In genomic region chrX:73895719-73896118, GRCm38 (mm10) we compare ENCODE assay signal across 10 mouse cellular contexts. TPM values are rescaled to one million over a fixed set of nuclear protein-coding genes. Genes with fewer than 3 reads are reported as not detected.
DNase-seq lines count a peak whose midpoint lies in the region; ATAC-seq and TF ChIP-seq lines count a peak whose summit lies in the region.
"Had no signal": no experiment of that assay in that cellular context is flagged by ENCODE, and none has a peak within 500 bp of the region (broad histone marks: within the 10 kb centered on the region; RNA-seq: fewer than 3 reads in every experiment).

Gene L1cam, minus strand, starts transcription at chrX:73896105.

- peak; percentile 36; the same call in 1 of the 2 replicates for TF ChIP-seq CTCF in bone marrow, adult 2 months (IDR thresholded peaks at IDR 0.05; ENCODE audit: control insufficient read depth, insufficient read depth, low read length)

- no peaks in the 10 kb centered on the region for H3K27me3 ChIP-seq in forebrain, embryonic 12.5 days
- H3K27me3 ChIP-seq in limb, embryonic 14.5 days (ENCODE audit: control insufficient read depth, insufficient read depth, low read length), result no peaks in the 10 kb centered on the region
- no peaks in the 10 kb centered on the region for H3K27me3 ChIP-seq in neural tube, embryonic 14.5 days (ENCODE audit: control insufficient read depth, insufficient read depth, low read length)
- H3K27me3 ChIP-seq: embryonic facial prominence, embryonic 15.5 days had no signal

- H3K4me3 ChIP-seq in bone marrow, adult 2 months (replicated peaks; ENCODE audit: control insufficient read depth, low read depth, low read length), result no peak within 1 kb of the TSS
- H3K4me3 ChIP-seq in forebrain, embryonic 12.5 days (replicated peaks), result no peak within 1 kb of the TSS
- no peak within 1 kb of the TSS for H3K4me3 ChIP-seq in limb, embryonic 14.5 days (replicated peaks; ENCODE audit: low read length)
- no peak within 1 kb of the TSS for H3K4me3 ChIP-seq in neural tube, embryonic 14.5 days (ENCODE audit: low read depth, low read length)
- H3K4me3 ChIP-seq: embryonic facial prominence, embryonic 15.5 days; megakaryocyte, embryonic 14.5 days had no signal

- no peaks in the 10 kb centered on the region for H3K9me3 ChIP-seq in forebrain, embryonic 12.5 days
- no peaks in the 10 kb centered on the region for H3K9me3 ChIP-seq in limb, embryonic 14.5 days (ENCODE audit: control insufficient read depth, low read length)
- no peaks in the 10 kb centered on the region for H3K9me3 ChIP-seq in neural tube, embryonic 14.5 days (ENCODE audit: control insufficient read depth, low read length)
- H3K9me3 ChIP-seq: embryonic facial prominence, embryonic 15.5 days; megakaryocyte, embryonic 14.5 days had no signal

- 0 out of 2 replicates have a peak, but pooled peaks have one; percentile 49 for ATAC-seq in forebrain, embryonic 12.5 days (ENCODE audit: low FRiP score)
- no peak for ATAC-seq in limb, embryonic 14.5 days (ENCODE audit: low FRiP score, low read depth)
- ATAC-seq in neural tube, embryonic 14.5 days (ENCODE audit: low read depth), result no peak; the same call in 1 of the 2 replicates

- TF ChIP-seq POLR2A in bone marrow, adult 2 months (IDR thresholded peaks at IDR 0.05; ENCODE audit: borderline replicate concordance, control insufficient read depth, low read depth, low read length), result no peak
- no peak for TF ChIP-seq POLR2A in limb, embryonic 14.5 days (IDR thresholded peaks at IDR 0.05; ENCODE audit: borderline replicate concordance, extremely low read depth, insufficient read depth, insufficient read length)

- WGBS in bone marrow, adult 2 months, result 22% methylated on average over 2 of the region's 2 CpGs
- 14% methylated on average over 2 of the region's 2 CpGs for WGBS in forebrain, embryonic 12.5 days
- 31% methylated on average over 2 of the region's 2 CpGs for WGBS in limb, embryonic 14.5 days
- WGBS in neural tube, embryonic 14.5 days, result 21% methylated on average over 2 of the region's 2 CpGs

- peak; percentile 30 to 47 for DNase-seq in lung, adult 18-20 months
- no peak for DNase-seq in lung, postnatal 25 days (ENCODE audit: low spot score)
- DNase-seq in kidney, adult 8-10 months, result peak; percentile 38 to 58
- peak; percentile 12 for DNase-seq in limb, embryonic 14.5 days (ENCODE audit: low spot score)
- peak; percentile 35 to 51 for DNase-seq in urinary bladder, postnatal 36 days (ENCODE audit: low spot score in 2 of 2)

- H3K36me3 ChIP-seq in forebrain, embryonic 12.5 days (replicated peaks), result no peaks in the 10 kb centered on the region
- H3K36me3 ChIP-seq in limb, embryonic 14.5 days (ENCODE audit: control insufficient read depth, insufficient read depth, low read length), result no peaks in the 10 kb centered on the region
- no peaks in the 10 kb centered on the region for H3K36me3 ChIP-seq in neural tube, embryonic 14.5 days (ENCODE audit: control insufficient read depth, insufficient read depth, low read length)
- H3K36me3 ChIP-seq: embryonic facial prominence, embryonic 15.5 days had no signal

- H3K4me2 ChIP-seq in forebrain, embryonic 12.5 days, result no peak within 1 kb of the TSS
- H3K4me2 ChIP-seq in limb, embryonic 14.5 days (replicated peaks; ENCODE audit: low read depth, low read length, severe bottlenecking), result no peak within 1 kb of the TSS
- no peak within 1 kb of the TSS for H3K4me2 ChIP-seq in neural tube, embryonic 14.5 days (ENCODE audit: low read depth, low read length)
- H3K4me2 ChIP-seq: embryonic facial prominence, embryonic 15.5 days had no signal

- no peak within 1 kb of the TSS for H3K9ac ChIP-seq in forebrain, embryonic 12.5 days
- no peak within 1 kb of the TSS for H3K9ac ChIP-seq in limb, embryonic 14.5 days (ENCODE audit: low read depth, low read length, severe bottlenecking)
- no peak within 1 kb of the TSS for H3K9ac ChIP-seq in neural tube, embryonic 14.5 days (replicated peaks; ENCODE audit: low read depth, low read length)
- H3K9ac ChIP-seq: embryonic facial prominence, embryonic 15.5 days had no signal

- no peak within 1 kb of the TSS for H3K27ac ChIP-seq in bone marrow, adult 2 months (ENCODE audit: control insufficient read depth, insufficient read depth, low read depth, low read length, poor library complexity)
- no peak within 1 kb of the TSS for H3K27ac ChIP-seq in forebrain, embryonic 12.5 days
- H3K27ac ChIP-seq in limb, embryonic 14.5 days (replicated peaks; ENCODE audit: low read depth, low read length), result no peak within 1 kb of the TSS
- H3K27ac ChIP-seq in neural tube, embryonic 14.5 days (ENCODE audit: low read depth, low read length), result no peak within 1 kb of the TSS
- H3K27ac ChIP-seq: embryonic facial prominence, embryonic 15.5 days had no signal

- H3K4me1 ChIP-seq in bone marrow, adult 2 months (ENCODE audit: control insufficient read depth, insufficient read depth, low read length), result no peaks in the 10 kb centered on the region
- no peaks in the 10 kb centered on the region for H3K4me1 ChIP-seq in forebrain, embryonic 12.5 days
- no peaks in the 10 kb centered on the region for H3K4me1 ChIP-seq in limb, embryonic 14.5 days (ENCODE audit: control insufficient read depth, insufficient read depth, low read length)
- no peaks in the 10 kb centered on the region for H3K4me1 ChIP-seq in neural tube, embryonic 14.5 days (ENCODE audit: control insufficient read depth, insufficient read depth, low read length)
- H3K4me1 ChIP-seq: embryonic facial prominence, embryonic 15.5 days; megakaryocyte, embryonic 14.5 days had no signal

RNA-seq across cellular contexts. Expression of gene L1cam, which starts in this region (rescaled TPM):
- polyA plus RNA-seq in bone marrow, adult 2 months (2011; ENCODE audit: insufficient read depth, insufficient read length, low replicate concordance, missing spikeins), result 3.6 and 12.7 TPM in 2 replicates
- polyA plus RNA-seq in forebrain, embryonic 12.5 days (2016; fragmentation: Nextera tagmentation; extraction: Ambion mirVana), result 33.1 and 37.4 TPM in 2 replicates
- polyA plus RNA-seq in limb, embryonic 14.5 days (2012; rRNA removed), result 7.8 and 8.6 TPM in 2 replicates
- polyA plus RNA-seq in limb, embryonic 14.5 days (2014; fragmentation: Nextera tagmentation; extraction: Ambion mirVana), result 2.9 and 4.6 TPM in 2 replicates
- 107 and 136 TPM in 2 replicates for polyA plus RNA-seq in neural tube, embryonic 14.5 days (2014; fragmentation: Nextera tagmentation; extraction: Ambion mirVana)
